Mouse (Mus musculus): Measurements from ENCODE around the gene Setdb2.
"Not testable (repeated sequence)": the region's sequence is repeated elsewhere in the genome, so short reads cannot be mapped to it uniquely, and the experiment has no call there.

Gene Setdb2

GRCm38 (mm10) chr14:59440558-59441471 lies at the start of gene Setdb2, which contains the start of gene Cab39l:
Setdb2 (minus strand) TSS chr14:59440884.
Cab39l (plus strand) TSS chr14:59440972.
- peak; percentile 91 for DNase-seq (ENCODE audit: low spot score)

- no peak for DNase-seq (ENCODE audit: low spot score)
Measured at GRCm38 (mm10) chr14:59485247-59485810, 44.6 kb upstream of the Setdb2 start.

- peak; percentile 23 for DNase-seq (ENCODE audit: low spot score)
Measured at GRCm38 (mm10) chr14:59478699-59479098, 38.0 kb upstream of the Setdb2 start.

- DNase-seq (ENCODE audit: low spot score), result no peak
Measured at GRCm38 (mm10) chr14:59470781-59471180, 30.1 kb upstream of the Setdb2 start.

- DNase-seq (ENCODE audit: low spot score), result no peak
Measured at GRCm38 (mm10) chr14:59467798-59468197, 27.1 kb upstream of the Setdb2 start.

GRCm38 (mm10) chr14:59466503-59466902 lies 25.8 kb upstream of the Setdb2 start:
- no peak for DNase-seq (ENCODE audit: low spot score)

GRCm38 (mm10) chr14:59447981-59448380 lies 7.3 kb upstream of the Setdb2 start:
- DNase-seq (ENCODE audit: low spot score), result no peak

- DNase-seq (ENCODE audit: low spot score), result no peak
Measured at GRCm38 (mm10) chr14:59445421-59445820, 4.7 kb upstream of the Setdb2 start.

- DNase-seq (ENCODE audit: low spot score), result no peak
Measured at GRCm38 (mm10) chr14:59441472-59441805, 755 bp upstream of the Setdb2 start.

GRCm38 (mm10) chr14:59440039-59440438 lies 645 bp downstream of the Setdb2 start:
- DNase-seq (ENCODE audit: low spot score), result no peak

GRCm38 (mm10) chr14:59438505-59438904 lies 2.2 kb downstream of the Setdb2 start:
- DNase-seq (ENCODE audit: low spot score), result no peak

GRCm38 (mm10) chr14:59437398-59437797 lies 3.3 kb downstream of the Setdb2 start:
- DNase-seq (ENCODE audit: low spot score), result no peak

- no peak for DNase-seq (ENCODE audit: low spot score)
Measured at GRCm38 (mm10) chr14:59435206-59435605, 5.5 kb downstream of the Setdb2 start.

- no peak for DNase-seq (ENCODE audit: low spot score)
Measured at GRCm38 (mm10) chr14:59433902-59434301, 6.8 kb downstream of the Setdb2 start.

GRCm38 (mm10) chr14:59430556-59430955 lies 10.1 kb downstream of the Setdb2 start:
- no peak for DNase-seq (ENCODE audit: low spot score)

- no peak for DNase-seq (ENCODE audit: low spot score)
Measured at GRCm38 (mm10) chr14:59422912-59423663, 17.6 kb downstream of the Setdb2 start.

- DNase-seq (ENCODE audit: low spot score), result no peak
Measured at GRCm38 (mm10) chr14:59418171-59418570, 22.5 kb downstream of the Setdb2 start.

GRCm38 (mm10) chr14:59414979-59415378 lies 25.7 kb downstream of the Setdb2 start:
- DNase-seq (ENCODE audit: low spot score), result not testable (repeated sequence)

GRCm38 (mm10) chr14:59396999-59397398 lies 43.7 kb downstream of the Setdb2 start:
- DNase-seq (ENCODE audit: low spot score), result no peak

GRCm38 (mm10) chr14:59395281-59395680 lies 45.4 kb downstream of the Setdb2 start, which contains the start of gene Phf11c:
Phf11c (minus strand) TSS chr14:59395381.
- DNase-seq (ENCODE audit: low spot score), result no peak

- peak; percentile 8 for DNase-seq (ENCODE audit: low spot score)
Measured at GRCm38 (mm10) chr14:59390181-59390580, 50.5 kb downstream of the Setdb2 start.

GRCm38 (mm10) chr14:59389532-59389931 lies 51.2 kb downstream of the Setdb2 start:
- DNase-seq (ENCODE audit: low spot score), result no peak

All from urinary bladder, postnatal 25 days (tissue).